Mouse (Mus musculus) adrenal gland, postnatal 36 days (tissue): Measurements from ENCODE around the gene Krtap4-13. TPM values are rescaled to one million over a fixed set of nuclear protein-coding genes. Genes with fewer than 3 reads are reported as not detected.
A peak's percentile ranks its signal among the peaks of the same experiment; 100 is the strongest.
"Not testable (repeated sequence)": the region's sequence is repeated elsewhere in the genome, so short reads cannot be mapped to it uniquely, and the experiment has no call there.

Experiments used
- DNase-seq, 2 experiments: peaks; one replicate each; pipeline ENCODE4 v3.0.0; 2021; ENCODE audit warnings: mixed read lengths in 1 of 2
- long read RNA-seq, 2 experiments: library from polyadenylated mRNA; stranded (forward); transcript quantifications; one replicate each; pipeline ENCODE4 v2.0.0; 2021; ENCODE audit warnings: borderline sequencing depth in 2 of 2
- total RNA-seq, 2 experiments: library from RNA; stranded (reverse); gene quantifications; 2 replicates each; pipeline ENCODE4 v1.2.3; 2021

The Krtap4-13 gene
- total RNA-seq: not detected
- long read RNA-seq, experiment 1: 0 reads
- long read RNA-seq, experiment 2: 0 reads

- not testable (repeated sequence) for DNase-seq
Observed at GRCm38 (mm10) chr11:99809792-99810191, at the start of gene Krtap4-13. Gene Krtap4-13 (minus strand): TSS chr11:99809892.

- DNase-seq: no peak
Observed at GRCm38 (mm10) chr11:99858761-99859160, 49.1 kb upstream of the Krtap4-13 start.

- no peak for DNase-seq
Observed at GRCm38 (mm10) chr11:99857617-99858016, 47.9 kb upstream of the Krtap4-13 start, which contains the start of gene Gm11568. Gene Gm11568 (plus strand): TSS chr11:99857917.

- peak; percentile 7 to 12 for DNase-seq
Observed at GRCm38 (mm10) chr11:99854121-99854520, 44.4 kb upstream of the Krtap4-13 start.

- no peak for DNase-seq
Observed at GRCm38 (mm10) chr11:99851508-99851907, 41.8 kb upstream of the Krtap4-13 start, which contains the start of gene Krtap4-16. Gene Krtap4-16 (minus strand): TSS chr11:99851608.

- DNase-seq: no peak
Observed at GRCm38 (mm10) chr11:99846746-99847145, 37.1 kb upstream of the Krtap4-13 start.

GRCm38 (mm10) chr11:99842185-99842584 is 32.5 kb upstream of the Krtap4-13 start:
- no peak for DNase-seq

- no peak for DNase-seq
Observed at GRCm38 (mm10) chr11:99837966-99838365, 28.3 kb upstream of the Krtap4-13 start, which contains the start of gene 2300003K06Rik. Gene 2300003K06Rik (minus strand): TSS chr11:99838066.

GRCm38 (mm10) chr11:99815566-99815965 is 5.9 kb upstream of the Krtap4-13 start, which contains the start of gene Gm11564:
Gene Gm11564 (minus strand): TSS chr11:99815666.
- not testable (repeated sequence) for DNase-seq

GRCm38 (mm10) chr11:99804346-99804745 is 5.3 kb downstream of the Krtap4-13 start, which contains the start of gene Gm11554:
Gene Gm11554 (minus strand): TSS chr11:99804446.
- DNase-seq: not testable (repeated sequence)

GRCm38 (mm10) chr11:99798832-99799231 is 10.9 kb downstream of the Krtap4-13 start, which contains the start of gene Gm11569:
Gene Gm11569 (minus strand): TSS chr11:99798932.
- DNase-seq: not testable (repeated sequence)

- no peak for DNase-seq
Observed at GRCm38 (mm10) chr11:99793367-99793766, 16.3 kb downstream of the Krtap4-13 start, which contains the start of gene Gm11596. Gene Gm11596 (minus strand): TSS chr11:99793467.

GRCm38 (mm10) chr11:99784900-99785299 is 24.8 kb downstream of the Krtap4-13 start, which contains the start of gene Krtap4-9:
Gene Krtap4-9 (plus strand): TSS chr11:99785200.
- DNase-seq: not testable (repeated sequence)

GRCm38 (mm10) chr11:99780604-99781003 is 29.1 kb downstream of the Krtap4-13 start, which contains the start of gene Krtap4-8:
Gene Krtap4-8 (minus strand): TSS chr11:99780704.
- DNase-seq: no peak

GRCm38 (mm10) chr11:99778401-99778800 is 31.3 kb downstream of the Krtap4-13 start:
- no peak for DNase-seq

GRCm38 (mm10) chr11:99772813-99773212 is 36.9 kb downstream of the Krtap4-13 start, which contains the start of gene Gm11595:
Gene Gm11595 (minus strand): TSS chr11:99772913.
- DNase-seq: not testable (repeated sequence)

GRCm38 (mm10) chr11:99768410-99768809 is 41.3 kb downstream of the Krtap4-13 start:
- DNase-seq: no peak

Other genes with a start within 250 kb of the Krtap4-13 start
- not detected for gene Krtap3-1, start 243.3 kb downstream of the Krtap4-13 start, total RNA-seq
- gene Krtap1-5, start 228.9 kb downstream of the Krtap4-13 start, total RNA-seq: not detected
- gene Krtap1-4, start 226.2 kb downstream of the Krtap4-13 start, total RNA-seq: not detected
- gene Krtap1-3, start 218.6 kb downstream of the Krtap4-13 start, total RNA-seq: not detected
- gene Krtap9-3, start 211.8 kb downstream of the Krtap4-13 start, total RNA-seq: not detected
- not detected for gene Gm11938, start 206.6 kb downstream of the Krtap4-13 start, total RNA-seq
- not detected for gene Gm11937, start 199.7 kb downstream of the Krtap4-13 start, total RNA-seq
- not detected for gene Krtap2-4, start 195.0 kb downstream of the Krtap4-13 start, total RNA-seq
- gene Gm11562, start 189.5 kb downstream of the Krtap4-13 start, total RNA-seq: not detected
- not detected for gene Krtap4-1, start 181.7 kb downstream of the Krtap4-13 start, total RNA-seq
- gene Krtap4-2, start 174.8 kb downstream of the Krtap4-13 start, total RNA-seq: not detected
- gene Krtap4-7, start 165.8 kb downstream of the Krtap4-13 start, total RNA-seq: not detected
- gene Gm11555, start 159.7 kb downstream of the Krtap4-13 start, total RNA-seq: not detected
- gene Gm11563, start 150.9 kb downstream of the Krtap4-13 start, total RNA-seq: not detected
- not detected for gene Krtap4-6, start 143.9 kb downstream of the Krtap4-13 start, total RNA-seq
- gene Gm14190, start 119.2 kb downstream of the Krtap4-13 start, total RNA-seq: not detected
- gene Gm14180, start 75.6 kb downstream of the Krtap4-13 start, total RNA-seq: not detected
- not detected for gene Gm11595, start 37.0 kb downstream of the Krtap4-13 start, total RNA-seq
- not detected for gene Krtap4-8, start 29.2 kb downstream of the Krtap4-13 start, total RNA-seq
- gene Krtap4-9, start 24.7 kb downstream of the Krtap4-13 start, total RNA-seq: not detected
- gene Gm11596, start 16.4 kb downstream of the Krtap4-13 start, total RNA-seq: not detected
- gene Gm11569, start 11.0 kb downstream of the Krtap4-13 start, total RNA-seq: not detected
- gene Gm11554, start 5.4 kb downstream of the Krtap4-13 start, total RNA-seq: not detected
- not detected for gene Gm11564, start 5.8 kb upstream of the Krtap4-13 start, total RNA-seq
- not detected for gene 2300003K06Rik, start 28.2 kb upstream of the Krtap4-13 start, total RNA-seq
- not detected for gene Krtap4-16, start 41.7 kb upstream of the Krtap4-13 start, total RNA-seq
- gene Gm11568, start 48.0 kb upstream of the Krtap4-13 start, total RNA-seq: not detected
- gene Gm11559, start 54.6 kb upstream of the Krtap4-13 start, total RNA-seq: not detected
- not detected for gene Krtap9-1, start 63.5 kb upstream of the Krtap4-13 start, total RNA-seq
- not detected for gene Gm11567, start 69.3 kb upstream of the Krtap4-13 start, total RNA-seq
- not detected for gene Krtap31-1, start 98.0 kb upstream of the Krtap4-13 start, total RNA-seq
- not detected for gene Gm11565, start 104.9 kb upstream of the Krtap4-13 start, total RNA-seq
- not detected for gene Krtap31-2, start 126.4 kb upstream of the Krtap4-13 start, total RNA-seq
- not detected for gene Krtap9-5, start 138.6 kb upstream of the Krtap4-13 start, total RNA-seq
- gene Krtap29-1, start 169.2 kb upstream of the Krtap4-13 start, total RNA-seq: not detected
- gene Krtap16-1, start 176.7 kb upstream of the Krtap4-13 start, total RNA-seq: not detected
- not detected for gene Krtap17-1, start 184.1 kb upstream of the Krtap4-13 start, total RNA-seq
- gene Krt33a, start 206.3 kb upstream of the Krtap4-13 start, total RNA-seq: not detected
- not detected for gene Krt33b, start 220.0 kb upstream of the Krtap4-13 start, total RNA-seq
- not detected for gene Krt34, start 231.7 kb upstream of the Krtap4-13 start, total RNA-seq
- not detected for gene Krt31, start 240.7 kb upstream of the Krtap4-13 start, total RNA-seq